Mouse (Mus musculus) kidney, adult 2 months (tissue): Measurements from ENCODE around the gene Cers6.

ENCODE experiments used
- CTCF ChIP-seq: fragments of 200-500 bp; conservative IDR thresholded peaks from 2 replicates; pipeline ENCODE4 v1.5.1; 2011; ENCODE audit warnings: low read depth, mild to moderate bottlenecking, control low read depth, low read length, moderate library complexity, mixed read lengths; ENCODE audit not compliant: insufficient read depth, insufficient read length
- POLR2A ChIP-seq: fragments of 200-500 bp; IDR thresholded peaks from one replicate; pipeline ENCODE4 v1.6.1; 2011; ENCODE audit warnings: low read depth, low read length, control low read depth

GRCm38 (mm10) chr2:69047297-69047696, 186.1 kb downstream of the Cers6 start:
- TF ChIP-seq CTCF: no peak
- TF ChIP-seq POLR2A: no peak
